Mouse (Mus musculus): ENCODE measurements around the gene Zcwpw1.
"Not testable (repeated sequence)": the region's sequence is repeated elsewhere in the genome, so short reads cannot be mapped to it uniquely, and the experiment has no call there.

DNA sequence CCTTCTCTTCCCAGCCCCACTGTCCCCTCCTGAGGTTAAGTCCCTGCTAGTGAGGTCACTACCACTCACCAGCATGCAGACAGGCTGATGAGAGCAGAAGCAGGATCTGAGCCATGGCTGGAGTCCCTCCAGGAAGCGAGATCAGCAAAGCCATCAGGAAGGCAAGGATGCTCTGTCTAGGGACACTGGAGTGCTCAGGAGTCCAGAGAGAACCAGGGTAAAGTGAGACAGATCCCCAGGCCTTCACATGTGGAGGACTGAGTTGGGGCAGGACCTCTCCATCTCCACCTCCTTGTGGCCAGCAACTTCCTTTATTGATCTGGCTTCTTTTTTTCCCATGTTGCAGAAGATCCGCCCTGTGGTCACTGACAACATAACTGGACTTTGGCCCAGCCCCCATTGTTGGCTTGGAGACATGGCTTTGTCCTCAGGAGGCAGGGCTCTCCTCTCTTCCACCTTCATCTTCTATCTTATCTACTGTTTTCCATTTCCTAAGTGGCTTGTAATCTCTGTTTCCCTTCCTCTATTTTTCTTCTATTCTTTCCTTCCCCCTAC, 48.4 kb downstream of the Zcwpw1 start, which contains the start of gene Pilra:
- not testable (repeated sequence) for TF ChIP-seq MAFK (IDR thresholded peaks at IDR 0.05; ENCODE audit: borderline replicate concordance, low read depth, low read length); POLR2A (IDR thresholded peaks at IDR 0.05; ENCODE audit: control insufficient read depth in 1 of 2, insufficient read depth in 1 of 2, low read depth in 1 of 2, low read length in 2 of 2, poor library complexity in 1 of 2); RAD21 (IDR thresholded peaks at IDR 0.05; ENCODE audit: low read depth, low read length); TAL1 (IDR thresholded peaks at IDR 0.05; ENCODE audit: low read length); SMC3 (IDR thresholded peaks at IDR 0.05; ENCODE audit: low read depth, low read length); CTCF (IDR thresholded peaks at IDR 0.05 in 2 of 3, conservative IDR thresholded peaks at IDR 0.05 in 1 of 3; ENCODE audit: control insufficient read depth in 1 of 3, insufficient read depth in 1 of 3, low read depth in 2 of 3, low read length in 3 of 3, poor library complexity in 1 of 3, severe bottlenecking in 1 of 3); SIN3A (IDR thresholded peaks at IDR 0.05; ENCODE audit: low read length); USF1 (IDR thresholded peaks at IDR 0.05; ENCODE audit: low read depth, low read length); ETS1 (IDR thresholded peaks at IDR 0.05; ENCODE audit: low read depth, low read length); ZC3H11A (IDR thresholded peaks at IDR 0.05; ENCODE audit: low read depth, low read length); MXI1 (IDR thresholded peaks at IDR 0.05; ENCODE audit: low read depth, low read length)
